Mouse (Mus musculus): ENCODE results near the gene Saxo1.

DNA sequence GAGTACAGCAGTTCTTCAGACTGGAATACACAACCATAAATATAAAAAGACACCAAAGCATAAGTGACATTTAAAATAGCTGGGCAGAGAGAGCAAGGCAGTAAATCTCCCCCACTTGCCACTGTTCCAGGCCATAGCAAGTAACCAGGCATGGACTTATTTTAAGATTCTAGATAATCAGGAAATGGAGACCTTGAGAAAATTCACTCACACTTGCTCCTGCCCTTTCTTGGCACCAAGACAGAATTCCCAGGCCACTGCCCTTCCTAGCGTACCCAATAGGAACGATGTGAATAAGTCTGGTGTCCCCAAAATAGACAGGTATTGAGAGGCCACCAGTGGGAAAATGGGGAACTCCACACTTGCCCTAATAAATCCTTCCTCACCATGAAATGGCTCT lies 160.7 kb downstream of the Saxo1 start:
- TF ChIP-seq POLR2A (IDR thresholded peaks at IDR 0.05; ENCODE audit: low read depth, low read length) (no peak), CTCF (IDR thresholded peaks at IDR 0.05; ENCODE audit: borderline replicate concordance, insufficient read depth, low read length) (no peak)

Measured in embryonic fibroblast, embryonic 13.5 days (primary cell).